Mouse (Mus musculus) central nervous system, embryonic 14 days (tissue): Measurements from ENCODE around the gene Fcgr2b. TPM values are rescaled to one million over a fixed set of nuclear protein-coding genes. Genes with fewer than 3 reads are reported as not detected.

Experiments
- polyA plus RNA-seq: library from polyadenylated mRNA; depleted of rRNA; stranded (reverse); fragments of >200 nt; gene quantifications from 2 replicates; pipeline ENCODE4 v1.2.3, GENCODE M21; 2012; rRNA removed

The Fcgr2b gene
- 1.4 and 1.8 TPM in 2 replicates for polyA plus RNA-seq

DNA sequence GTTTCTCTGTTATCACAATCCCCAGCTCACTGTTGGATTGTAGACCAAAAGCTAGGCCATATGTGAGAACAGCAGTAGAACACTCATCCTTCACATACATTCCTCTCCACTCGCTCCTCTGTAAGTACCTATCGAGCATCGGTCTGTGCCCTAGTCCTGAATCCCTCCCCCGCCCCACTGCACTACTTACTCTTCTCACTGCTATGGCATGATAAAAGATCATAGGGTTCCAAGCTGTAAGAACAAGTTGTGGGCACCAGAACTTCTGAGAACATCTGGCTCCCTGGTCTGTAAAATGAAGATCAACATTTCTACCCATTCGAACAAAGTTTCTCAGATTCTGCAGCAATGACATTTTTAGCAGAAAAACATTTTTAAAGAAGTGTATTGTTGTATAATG lies at the start of gene Fcgr2b:
Fcgr2b (minus strand) TSS at position 101 of the 400 bp plus-strand sequence.

DNA sequence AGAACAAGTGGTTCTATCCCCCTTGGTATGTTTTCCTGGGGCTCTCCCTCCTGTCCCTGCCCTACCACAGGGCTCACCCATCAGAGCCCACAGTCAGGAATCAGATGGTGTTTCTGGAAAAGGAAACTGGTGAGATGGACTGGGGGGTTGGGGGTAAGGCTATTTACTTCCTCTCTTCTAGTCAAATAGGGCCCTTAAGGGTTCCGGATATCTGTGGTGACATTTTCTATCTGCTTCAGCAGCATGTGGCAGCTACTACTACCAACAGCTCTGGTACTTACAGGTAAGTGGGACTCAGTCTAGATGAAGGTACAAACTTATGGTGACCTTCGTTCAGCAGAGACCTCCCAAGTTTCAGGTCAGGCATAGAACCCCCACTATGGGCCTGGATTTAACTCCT lies 42.4 kb upstream of the Fcgr2b start, which contains the start of gene Fcgr4:
Fcgr4 (plus strand) TSS at position 184 of the 400 bp plus-strand sequence.

DNA sequence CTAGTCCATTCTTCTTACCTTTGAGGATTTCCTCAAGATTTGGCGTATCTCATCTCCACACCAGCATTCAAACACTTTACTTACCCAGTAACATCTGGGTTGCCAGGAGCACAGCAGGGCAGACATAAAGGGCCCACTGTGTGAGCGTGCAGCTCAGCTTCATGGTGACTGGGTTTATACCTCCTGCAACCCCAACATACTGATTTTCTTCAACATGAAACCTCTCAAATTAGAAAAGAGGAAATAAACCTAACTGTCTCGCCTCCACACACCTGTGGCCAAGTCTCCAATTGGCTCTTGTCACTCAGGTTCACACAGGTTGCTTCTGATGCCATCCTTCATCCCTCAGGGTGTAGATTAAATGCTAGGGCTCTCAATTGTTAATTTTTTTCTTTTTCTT lies 49.0 kb downstream of the Fcgr2b start, which contains the start of gene Fcrla:
Fcrla (minus strand) TSS at position 206 of the 400 bp plus-strand sequence.

DNA sequence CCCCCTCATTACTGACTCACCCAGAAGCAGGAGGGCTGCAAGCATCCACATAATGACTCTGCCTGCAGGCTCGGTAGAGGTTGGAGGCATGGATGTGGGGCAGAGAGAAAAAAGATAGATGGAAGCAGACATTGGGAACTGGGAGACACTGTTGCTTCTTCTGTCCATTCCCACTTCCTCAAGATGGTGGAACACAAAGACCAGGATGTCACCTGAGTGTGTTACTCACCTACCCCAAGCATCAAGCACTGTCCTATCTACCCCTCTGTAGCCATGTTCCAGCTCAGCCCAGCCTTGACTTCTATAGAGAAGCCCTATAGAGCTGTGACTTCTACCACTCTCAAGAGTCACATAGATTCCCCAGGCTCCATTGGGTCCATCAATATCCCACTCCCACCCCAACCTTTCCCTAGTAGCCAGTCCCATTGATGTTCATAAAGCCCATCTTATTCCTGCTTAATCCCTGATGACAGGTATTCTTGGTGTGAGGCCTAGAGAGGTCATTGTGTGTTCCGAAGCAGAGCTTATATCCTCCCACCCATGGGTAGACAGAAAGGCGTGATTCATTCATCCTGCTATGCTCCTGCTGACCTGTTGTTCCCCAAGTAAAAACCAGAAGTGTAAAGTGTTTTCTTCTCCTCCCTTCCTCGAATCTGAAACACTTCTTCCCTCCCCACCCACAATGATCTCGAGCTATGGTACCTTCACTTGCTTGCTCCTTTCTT lies 63.3 kb downstream of the Fcgr2b start, which contains the start of gene Fcrlb:
Fcrlb (minus strand) TSS at position 51 of the 725 bp plus-strand sequence.

Other genes with a start within 250 kb of the Fcgr2b start
- gene Atf6, start 108.8 kb downstream of the Fcgr2b start, polyA plus RNA-seq, result 9.2 and 10.0 TPM in 2 replicates
- gene Gm26620, start 91.5 kb downstream of the Fcgr2b start, polyA plus RNA-seq, result 0.61 and 0.75 TPM in 2 replicates
- 45.6 and 51.0 TPM in 2 replicates for gene Dusp12, start 91.0 kb downstream of the Fcgr2b start, polyA plus RNA-seq
- 0.15 and 0.35 TPM in 2 replicates for gene Fcrlb, start 63.6 kb downstream of the Fcgr2b start, polyA plus RNA-seq
- not detected in 2 replicates for gene Fcrla, start 49.0 kb downstream of the Fcgr2b start, polyA plus RNA-seq
- 1.4 and 1.6 TPM in 2 replicates for gene Fcgr4, start 42.4 kb upstream of the Fcgr2b start, polyA plus RNA-seq
- gene Fcgr3, start 88.4 kb upstream of the Fcgr2b start, polyA plus RNA-seq, result 8.3 and 8.7 TPM in 2 replicates
- 11.1 and 11.3 TPM in 2 replicates for gene Cfap126, start 137.4 kb upstream of the Fcgr2b start, polyA plus RNA-seq
- gene Sdhc, start 174.1 kb upstream of the Fcgr2b start, polyA plus RNA-seq, result 260 and 262 TPM in 2 replicates
- gene Mpz, start 174.2 kb upstream of the Fcgr2b start, polyA plus RNA-seq, result 3.0 and 10.7 TPM in 2 replicates
- 16.8 and 17.0 TPM in 2 replicates for gene Pcp4l1, start 219.7 kb upstream of the Fcgr2b start, polyA plus RNA-seq
- gene Nr1i3, start 237.4 kb upstream of the Fcgr2b start, polyA plus RNA-seq, result 0.09 and 0.16 TPM in 2 replicates
- gene Tomm40l, start 246.0 kb upstream of the Fcgr2b start, polyA plus RNA-seq, result 34.4 and 36.0 TPM in 2 replicates
- 2.5 and 3.0 TPM in 2 replicates for gene Apoa2, start 248.5 kb upstream of the Fcgr2b start, polyA plus RNA-seq